Mouse (Mus musculus) layer of hippocampus, adult 11-12 months (tissue): ENCODE data around the gene Stap2.

Experiments
- DNase-seq: peaks from one replicate; pipeline ENCODE4 v3.0.0; 2022; ENCODE audit warnings: low spot score

Gene Stap2

GRCm38 (mm10) chr17:55959946-55960740, 45.2 kb downstream of the Stap2 start:
- no peak for DNase-seq

GRCm38 (mm10) chr17:55958918-55959728, 46.3 kb downstream of the Stap2 start, which contains the start of gene Yju2:
TSS of gene Yju2 (plus strand) at chr17:55959099.
- DNase-seq, result peak; percentile 95

- no peak for DNase-seq
These were observed 46.8 kb downstream of the Stap2 start for GRCm38 (mm10) chr17:55958584-55958886.

GRCm38 (mm10) chr17:55957726-55958583, 47.4 kb downstream of the Stap2 start:
- DNase-seq, result no peak

- peak; percentile 80 for DNase-seq
These were observed 48.2 kb downstream of the Stap2 start for GRCm38 (mm10) chr17:55957168-55957567.

- no peak for DNase-seq
These were observed 48.8 kb downstream of the Stap2 start for GRCm38 (mm10) chr17:55956591-55956990.

- DNase-seq, result peak; percentile 74
These were observed 49.3 kb downstream of the Stap2 start for GRCm38 (mm10) chr17:55956129-55956528.

GRCm38 (mm10) chr17:55954229-55954628, 51.2 kb downstream of the Stap2 start:
- no peak for DNase-seq

- no peak for DNase-seq
These were observed 51.6 kb downstream of the Stap2 start for GRCm38 (mm10) chr17:55953751-55954150.

- DNase-seq, result no peak
These were observed 52.8 kb downstream of the Stap2 start, which contains the start of gene Ebi3 for GRCm38 (mm10) chr17:55952447-55953027. TSS of gene Ebi3 (plus strand) at chr17:55952640.

- DNase-seq, result peak; percentile 3
These were observed 53.3 kb downstream of the Stap2 start for GRCm38 (mm10) chr17:55952041-55952440.

- peak; percentile 2 for DNase-seq
These were observed 54.8 kb downstream of the Stap2 start for GRCm38 (mm10) chr17:55950601-55951000.

GRCm38 (mm10) chr17:55949400-55949799, 56.0 kb downstream of the Stap2 start, which contains the start of gene Zfp119b:
TSS of gene Zfp119b (minus strand) at chr17:55949500.
- DNase-seq, result no peak

GRCm38 (mm10) chr17:55948647-55949046, 56.7 kb downstream of the Stap2 start:
- DNase-seq, result no peak
